In genomic region chr8:9929746-9930445, GRCm38 (mm10) we compare ENCODE assay signal across 12 mouse cellular contexts. TPM values are rescaled to one million over a fixed set of nuclear protein-coding genes. Genes with fewer than 3 reads are reported as not detected.
A peak's percentile ranks its signal among the peaks of the same experiment; 100 is the strongest.
DNase-seq lines count a peak whose midpoint lies in the region; ATAC-seq and TF ChIP-seq lines count a peak whose summit lies in the region.
"Had no signal": no experiment of that assay in that cellular context is flagged by ENCODE, and none has a peak within 500 bp of the region (broad histone marks: within the 10 kb centered on the region; RNA-seq: fewer than 3 reads in every experiment).

No protein-coding gene starts in this region.

- no peak overlapping the region for H3K27ac ChIP-seq in lung, embryonic 14.5 days (ENCODE audit: low read depth)
- H3K27ac ChIP-seq in lung, postnatal 0 days (ENCODE audit: low read length) = no peak overlapping the region
- H3K27ac ChIP-seq in limb, embryonic 10.5 days = no peak overlapping the region
- H3K27ac ChIP-seq: gastrocnemius, adult 2 months; limb, embryonic 13.5 days had no signal

- no peak overlapping the region for H3K4me3 ChIP-seq in lung, embryonic 14.5 days (ENCODE audit: low read depth, low read length)
- no peak overlapping the region for H3K4me3 ChIP-seq in lung, postnatal 0 days (ENCODE audit: low read depth, low read length)
- H3K4me3 ChIP-seq in limb, embryonic 10.5 days = no peak overlapping the region
- H3K4me3 ChIP-seq: gastrocnemius, adult 2 months; limb, embryonic 13.5 days had no signal

- H3K4me1 ChIP-seq in lung, embryonic 14.5 days (ENCODE audit: insufficient read depth) = no peaks in the 10 kb centered on the region
- no peaks in the 10 kb centered on the region for H3K4me1 ChIP-seq in lung, postnatal 0 days (ENCODE audit: insufficient read depth, low read depth, low read length)
- no peaks in the 10 kb centered on the region for H3K4me1 ChIP-seq in limb, embryonic 10.5 days
- H3K4me1 ChIP-seq: limb, embryonic 13.5 days had no signal

- H3K27me3 ChIP-seq in lung, embryonic 14.5 days (ENCODE audit: insufficient read depth, low read length) = no peaks in the 10 kb centered on the region
- H3K27me3 ChIP-seq in lung, postnatal 0 days (replicated peaks; ENCODE audit: insufficient read depth, low read length) = no peaks in the 10 kb centered on the region
- no peaks in the 10 kb centered on the region for H3K27me3 ChIP-seq in limb, embryonic 10.5 days (ENCODE audit: low read depth, poor library complexity, severe bottlenecking)

- ATAC-seq in lung, embryonic 14.5 days (ENCODE audit: insufficient read depth) = peak; percentile 74
- ATAC-seq in lung, postnatal 0 days = no peak

- no peaks in the 10 kb centered on the region for H3K9me3 ChIP-seq in lung, embryonic 14.5 days (ENCODE audit: low read depth, low read length)
- H3K9me3 ChIP-seq in lung, postnatal 0 days (ENCODE audit: low read length) = no peaks in the 10 kb centered on the region
- no peaks in the 10 kb centered on the region for H3K9me3 ChIP-seq in limb, embryonic 10.5 days (replicated peaks)
- H3K9me3 ChIP-seq: limb, embryonic 13.5 days had no signal

- H3K36me3 ChIP-seq in lung, embryonic 14.5 days (ENCODE audit: insufficient read depth) = no peaks in the 10 kb centered on the region
- H3K36me3 ChIP-seq in lung, postnatal 0 days (ENCODE audit: insufficient read depth, low read length) = no peaks in the 10 kb centered on the region
- no peaks in the 10 kb centered on the region for H3K36me3 ChIP-seq in limb, embryonic 10.5 days
- H3K36me3 ChIP-seq: limb, embryonic 13.5 days had no signal

- no peak for TF ChIP-seq CTCF in lung, embryonic 14.5 days (IDR thresholded peaks at IDR 0.05; ENCODE audit: low read depth)
- TF ChIP-seq CTCF in lung, postnatal 0 days (IDR thresholded peaks at IDR 0.05) = no peak

- no peak overlapping the region for H3K4me2 ChIP-seq in lung, embryonic 14.5 days
- H3K4me2 ChIP-seq in lung, postnatal 0 days (replicated peaks; ENCODE audit: low read depth, low read length) = no peak overlapping the region
- H3K4me2 ChIP-seq: limb, embryonic 13.5 days had no signal

- no peak overlapping the region for H3K9ac ChIP-seq in lung, embryonic 14.5 days
- no peak overlapping the region for H3K9ac ChIP-seq in lung, postnatal 0 days (replicated peaks; ENCODE audit: low read depth)
- H3K9ac ChIP-seq: limb, embryonic 13.5 days had no signal

- WGBS in lung, embryonic 14.5 days = 59% methylated on average over 14 of the region's 14 CpGs
- 60% methylated on average over 14 of the region's 14 CpGs for WGBS in lung, postnatal 0 days
- 82% methylated on average over 14 of the region's 14 CpGs for WGBS in limb, embryonic 10.5 days

- DNase-seq in lung, embryonic 14.5 days = peak; percentile 60
- no peak for DNase-seq in lung, postnatal 0 days (ENCODE audit: low spot score)
- peak; percentile 56 to 84 for DNase-seq in frontal cortex, adult 2 months (ENCODE audit: extremely low spot score in 1 of 2, low spot score in 1 of 2)
- DNase-seq in layer of hippocampus, postnatal 14 days (ENCODE audit: low spot score in 2 of 2) = peak; percentile 25 to 42
- DNase-seq in right cerebral cortex, adult 18-20 months = peak; percentile 84
- no peak for DNase-seq in limb, embryonic 10.5 days (ENCODE audit: low spot score)
- no peak for DNase-seq in MN1 (ENCODE audit: low spot score)
- DNase-seq in urinary bladder, postnatal 14 days (ENCODE audit: low spot score) = no peak
- DNase-seq: embryo, embryonic 11 days; gastrocnemius, adult 2 months; kidney, adult 11 months had no signal

- TF ChIP-seq EP300 in lung, postnatal 0 days (IDR thresholded peaks at IDR 0.05) = no peak

RNA-seq across cellular contexts. Expression of gene Lig4, which starts 47.6 kb away (rescaled TPM):
- 5.7 and 6.0 TPM in 2 replicates for polyA plus RNA-seq in lung, embryonic 14.5 days (2014; fragmentation: Nextera tagmentation; extraction: Ambion mirVana)
- 3.4 and 3.5 TPM in 2 replicates for polyA plus RNA-seq in lung, postnatal 0 days (2015; fragmentation: Nextera tagmentation; extraction: Ambion mirVana)
- 5.1 and 5.7 TPM in 2 replicates for polyA plus RNA-seq in frontal cortex, adult 2 months (2012; rRNA removed)
- 10 to 100 TPM; 10.8 to 10.9 TPM for total RNA-seq in layer of hippocampus, postnatal 14 days (2021)
- polyA plus RNA-seq in limb, embryonic 10.5 days (2016; fragmentation: Nextera tagmentation; extraction: Ambion mirVana) = 7.2 and 8.9 TPM in 2 replicates

RNA-seq across cellular contexts. Expression of gene Abhd13, which starts 47.6 kb away (rescaled TPM):
- 20.5 and 20.6 TPM in 2 replicates for polyA plus RNA-seq in lung, embryonic 14.5 days (2014; fragmentation: Nextera tagmentation; extraction: Ambion mirVana)
- polyA plus RNA-seq in lung, postnatal 0 days (2015; fragmentation: Nextera tagmentation; extraction: Ambion mirVana) = 12.0 and 12.9 TPM in 2 replicates
- 14.7 and 14.8 TPM in 2 replicates for polyA plus RNA-seq in frontal cortex, adult 2 months (2012; rRNA removed)
- total RNA-seq in layer of hippocampus, postnatal 14 days (2021) = 10 to 100 TPM; 28.4 to 31.7 TPM
- 16.3 and 17.3 TPM in 2 replicates for polyA plus RNA-seq in limb, embryonic 10.5 days (2016; fragmentation: Nextera tagmentation; extraction: Ambion mirVana)

Comparison
In these comparisons a context has a peak if more than half of its experiments do, and no peak if none do; other contexts are left out.
1. DNase-seq: peak in lung, embryonic 14.5 days (single experiment), frontal cortex, adult 2 months (2 of 2), layer of hippocampus, postnatal 14 days (2 of 2) and right cerebral cortex, adult 18-20 months (single experiment); none in lung, postnatal 0 days (single experiment), limb, embryonic 10.5 days (single experiment), MN1 (single experiment) and urinary bladder, postnatal 14 days (single experiment).